Mouse (Mus musculus): ENCODE results near the gene Ptgfr.

DNA sequence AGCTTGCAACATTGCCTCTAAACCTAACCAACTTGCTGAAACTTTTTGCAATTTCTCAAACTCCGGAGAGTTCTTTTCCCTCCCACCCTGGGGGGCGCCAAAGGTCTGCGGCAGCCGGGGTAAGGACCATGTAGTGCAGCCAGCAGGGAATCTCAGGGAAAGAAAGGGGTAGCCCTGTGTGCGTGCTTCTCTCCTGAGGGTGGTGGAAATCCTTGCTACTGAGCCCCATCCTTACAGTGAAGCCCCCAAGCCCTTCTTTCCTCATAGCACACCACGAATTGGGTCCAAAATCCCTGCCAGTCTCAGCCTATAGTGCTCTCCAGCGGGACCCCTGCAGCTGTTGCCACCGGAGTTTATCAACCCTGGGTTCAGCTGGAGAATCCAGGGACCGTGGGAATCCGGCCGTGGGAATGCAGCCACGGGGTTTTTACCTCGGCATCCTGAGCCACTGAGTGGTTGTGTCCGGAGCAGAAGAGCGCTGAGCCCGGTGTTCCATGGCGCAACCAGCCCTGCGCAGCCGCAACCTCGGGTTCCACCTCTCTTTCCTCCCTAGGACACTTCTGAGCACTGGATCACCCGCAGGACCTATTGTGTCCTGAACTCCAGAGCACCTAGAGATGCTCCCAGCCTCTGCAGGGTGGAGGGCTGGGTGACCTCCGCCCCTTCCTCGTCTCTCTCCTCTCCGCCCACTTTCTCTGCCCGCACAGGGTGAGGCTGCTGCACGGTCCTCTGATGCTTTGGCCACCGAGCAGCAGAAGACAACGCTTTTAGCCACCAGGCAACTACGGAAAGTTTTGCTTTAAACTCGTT, at the start of gene Ptgfr:
- TF ChIP-seq CTCF (IDR thresholded peaks at IDR 0.05; ENCODE audit: low read depth) (peak; percentile 44; the same call in 1 of the 2 replicates), EP300 (IDR thresholded peaks at IDR 0.05; ENCODE audit: low read depth) (no peak)
